Mouse (Mus musculus) WW6 (cell line): ENCODE data around the gene Vmn1r233.
A peak's percentile ranks its signal among the peaks of the same experiment; 100 is the strongest.

ENCODE experiments used
- DNase-seq: peaks from one replicate; pipeline ENCODE4 v3.0.0-alpha.2; 2013; ENCODE audit warnings: low read depth, low spot score

The Vmn1r233 gene

DNA sequence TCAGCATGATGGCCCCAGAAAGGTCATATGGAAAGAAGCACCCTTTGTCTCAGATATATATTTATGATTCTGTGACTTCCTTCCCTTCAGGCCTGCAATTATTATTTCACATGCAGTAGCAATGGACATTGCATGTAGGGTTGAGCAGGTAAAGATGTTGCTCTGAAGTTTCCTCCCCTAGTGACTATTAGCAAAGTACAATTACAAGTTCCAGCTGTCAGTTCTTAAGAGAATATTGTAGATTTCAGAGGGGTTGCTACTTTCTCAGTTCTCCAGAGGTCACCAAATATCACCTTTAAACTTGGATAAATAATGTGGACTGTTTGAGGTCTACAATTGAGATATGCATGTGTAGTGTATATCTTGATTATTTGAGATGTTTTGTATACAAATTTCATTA is at the start of gene Vmn1r233:
Vmn1r233 (minus strand) TSS at position 101 of the 400 bp plus-strand sequence.
- no peak for DNase-seq

DNA sequence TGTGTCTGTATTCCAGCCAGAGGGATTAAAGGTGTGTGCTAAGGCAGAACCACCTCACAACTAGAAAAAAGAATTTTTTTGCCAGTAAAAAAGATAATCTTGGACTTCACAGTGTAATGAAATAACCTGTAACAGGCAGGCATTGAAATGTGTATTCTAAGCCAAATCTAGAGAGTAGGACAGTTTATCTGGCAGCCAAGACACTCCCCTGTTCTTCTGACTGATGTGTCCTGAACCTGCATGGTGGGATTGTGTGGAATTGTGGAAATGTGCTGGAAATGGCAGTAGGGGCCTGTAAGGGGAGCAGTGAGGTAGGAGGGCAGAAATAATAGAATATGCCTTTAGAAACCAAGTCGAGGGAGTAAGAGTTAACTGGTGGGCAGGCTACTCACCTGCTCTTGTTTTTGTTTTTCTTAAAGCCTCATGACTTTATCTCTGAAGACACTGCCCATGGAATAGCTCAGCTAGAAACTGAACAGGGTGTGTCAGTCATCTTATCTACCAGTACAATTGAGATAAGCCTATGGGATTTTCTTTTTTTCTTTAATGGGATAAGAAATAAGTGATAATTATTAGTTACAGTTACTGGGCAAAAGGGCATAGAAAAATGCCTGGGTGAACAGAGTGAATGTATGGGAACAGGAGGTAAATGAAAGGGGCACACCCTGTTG is 22.3 kb upstream of the Vmn1r233 start:
- no peak for DNase-seq

DNA sequence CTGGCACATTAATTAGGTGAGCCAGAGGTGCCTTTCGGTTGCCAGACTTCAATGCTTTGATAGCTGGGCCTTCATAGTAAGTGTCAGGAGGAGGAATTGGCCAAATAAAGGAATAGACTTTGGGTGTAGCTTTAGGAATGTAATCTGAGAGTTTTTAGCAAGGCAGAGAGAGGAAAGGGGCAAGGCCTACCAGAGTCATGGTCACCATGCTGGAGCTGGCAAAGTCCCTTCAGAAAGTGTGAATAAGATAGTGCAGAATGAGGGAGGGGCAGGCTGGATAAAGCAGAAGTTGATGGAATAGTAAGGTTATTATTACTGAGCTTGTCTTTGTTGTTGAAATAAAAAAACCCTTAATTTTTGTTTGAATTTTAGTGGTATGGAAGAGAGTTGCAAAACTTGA is 13.5 kb upstream of the Vmn1r233 start:
- DNase-seq = no peak

- peak; percentile 57 for DNase-seq
Measured at GRCm38 (mm10) chr17:21008382-21009331, 12.4 kb upstream of the Vmn1r233 start, which contains the start of gene Zfp160. Gene Zfp160, plus strand, starts transcription at chr17:21008903.

DNA sequence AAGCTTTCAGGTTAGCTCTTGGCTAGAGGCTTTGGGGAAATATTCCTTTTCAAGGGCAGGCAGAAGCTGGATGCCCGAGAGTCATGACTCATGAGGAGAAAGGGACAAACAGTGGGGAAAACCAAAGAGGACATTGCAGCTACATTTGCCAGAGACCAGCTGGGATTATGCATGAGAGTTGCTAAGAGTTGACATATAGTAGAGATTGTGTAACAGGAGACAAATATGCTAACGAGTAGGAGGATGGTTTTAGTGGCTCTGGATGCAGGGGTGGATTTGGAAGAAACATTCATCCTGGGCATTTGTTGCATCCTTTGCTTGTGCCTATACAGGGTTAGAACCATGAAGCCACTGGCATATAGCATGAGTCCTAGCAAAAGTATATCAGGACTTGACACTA is 2.5 kb downstream of the Vmn1r233 start:
- no peak for DNase-seq

GRCm38 (mm10) chr17:20966681-20967080 is 29.6 kb downstream of the Vmn1r233 start:
- no peak for DNase-seq

DNA sequence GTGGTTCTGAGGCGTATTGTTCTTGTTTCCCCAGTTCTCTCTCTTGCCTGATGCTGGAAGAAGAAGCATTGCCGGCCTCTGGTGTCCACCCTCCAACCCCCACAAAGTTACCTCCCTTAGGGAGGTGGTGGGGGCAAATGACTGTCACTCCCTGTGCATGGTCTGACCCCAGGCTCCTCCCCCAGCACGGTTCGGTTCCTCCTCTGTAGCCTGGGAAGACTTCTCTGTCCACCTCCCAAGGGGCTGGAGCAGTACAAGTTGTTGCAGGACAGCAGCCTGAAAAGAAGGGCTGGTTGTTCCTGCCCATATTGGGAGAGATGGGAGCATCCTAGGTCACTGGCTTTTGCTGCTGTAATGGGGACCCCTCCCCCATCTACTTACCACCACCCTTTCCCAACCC is 30.8 kb downstream of the Vmn1r233 start:
- DNase-seq = no peak

DNA sequence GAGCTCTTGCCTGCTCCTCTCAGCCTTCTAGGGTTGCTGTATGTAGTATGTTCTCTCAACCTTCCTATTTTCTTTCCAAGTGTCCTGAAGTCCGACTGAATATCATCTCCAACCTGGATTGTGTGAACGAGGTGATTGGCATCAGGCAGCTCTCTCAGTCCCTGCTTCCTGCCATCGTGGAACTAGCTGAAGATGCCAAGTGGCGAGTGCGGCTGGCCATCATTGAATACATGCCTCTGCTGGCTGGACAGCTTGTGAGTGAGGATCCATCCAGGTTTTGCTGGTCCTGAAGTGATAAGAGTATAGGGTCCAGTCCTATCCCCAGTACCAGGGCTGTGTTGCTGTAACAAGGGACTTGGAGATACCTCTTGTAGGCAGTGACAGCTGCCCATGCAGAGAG is 35.9 kb downstream of the Vmn1r233 start:
- no peak for DNase-seq

DNA sequence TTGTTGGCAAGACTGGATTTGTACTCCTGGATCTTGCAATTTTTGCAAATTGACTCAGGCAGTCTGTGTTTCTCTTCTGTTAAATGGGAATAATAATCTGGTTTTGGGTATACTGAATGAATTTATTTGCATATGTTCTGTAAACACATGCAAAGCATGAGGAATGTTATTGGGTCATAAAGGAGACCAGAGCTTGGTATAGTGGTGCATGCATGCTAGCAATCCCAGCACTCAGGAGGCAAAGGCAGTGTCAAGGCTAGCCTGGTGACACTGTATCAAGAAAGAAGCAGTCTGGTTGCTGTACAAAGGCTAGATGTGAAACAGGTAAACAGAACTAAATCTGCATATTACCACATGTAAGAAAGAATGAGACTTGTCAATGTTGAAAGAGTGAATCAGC is 49.6 kb downstream of the Vmn1r233 start:
- DNase-seq = no peak

- no peak for DNase-seq
Measured at GRCm38 (mm10) chr17:20946026-20946565, 50.2 kb downstream of the Vmn1r233 start.

DNA sequence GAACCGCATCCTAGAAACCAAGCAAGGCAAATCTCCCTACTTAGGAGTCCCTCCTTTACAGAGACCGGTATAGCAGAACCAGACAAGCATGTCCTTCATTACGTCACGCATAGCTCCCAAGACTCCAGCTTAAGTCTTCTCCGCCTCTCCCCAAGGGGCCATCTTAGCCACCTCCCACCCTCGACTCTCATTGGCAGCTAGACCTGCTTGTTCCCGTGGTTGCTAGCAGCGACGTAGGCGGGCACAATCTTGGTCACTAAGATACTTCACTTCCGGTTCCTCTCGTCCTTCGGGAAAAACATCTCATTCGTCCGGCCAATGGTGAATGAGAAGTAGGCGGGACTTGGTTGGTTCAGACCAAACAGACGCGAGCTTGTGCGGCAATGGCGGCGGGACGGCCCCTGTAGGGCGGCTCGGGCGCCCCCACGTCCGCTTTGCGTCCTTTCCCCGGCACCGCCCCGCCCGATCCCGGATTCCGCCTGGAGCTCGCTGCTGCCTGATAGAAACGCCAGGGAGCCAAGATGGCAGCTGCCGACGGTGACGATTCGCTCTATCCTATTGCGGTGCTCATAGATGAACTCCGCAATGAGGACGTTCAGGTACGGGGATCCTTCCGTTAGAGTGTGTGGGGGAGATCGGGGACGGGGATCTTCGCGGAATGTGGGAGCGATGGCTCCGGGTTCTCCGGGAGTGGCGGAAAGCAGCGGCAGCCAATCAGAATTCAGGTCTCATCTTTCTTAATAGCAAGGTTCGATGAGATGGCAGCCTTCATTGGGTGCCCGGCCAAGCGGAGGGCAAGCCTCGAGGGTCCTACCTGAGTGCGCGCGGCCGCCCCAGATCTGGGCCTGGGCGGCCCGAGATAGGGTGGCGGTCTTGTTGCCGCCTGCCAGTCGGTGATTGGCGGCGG is 51.0 kb downstream of the Vmn1r233 start, which contains the start of gene Ppp2r1a:
Ppp2r1a (plus strand) TSS at position 327 of the 907 bp plus-strand sequence.
- peak; percentile 97 for DNase-seq

DNA sequence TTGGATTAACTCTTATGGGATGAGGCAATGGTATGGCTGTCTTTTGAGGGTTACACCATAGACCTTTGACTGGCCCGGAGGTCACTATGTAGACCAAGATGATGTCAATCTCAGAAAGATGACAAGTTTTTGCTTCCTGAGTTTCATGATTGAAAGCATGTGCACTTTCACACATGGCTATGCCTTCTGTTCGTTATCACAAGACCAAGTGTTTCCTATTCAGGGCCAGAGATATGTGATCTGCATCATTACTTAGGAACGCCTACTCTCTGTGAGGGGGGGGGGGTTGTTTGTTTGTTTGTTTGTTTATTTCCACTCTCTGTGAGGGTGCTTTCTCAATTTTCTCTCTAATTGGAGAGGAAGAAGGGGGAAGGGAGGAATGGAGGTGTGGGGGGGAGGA is 52.0 kb downstream of the Vmn1r233 start:
- DNase-seq = no peak
